Mouse (Mus musculus) testis, adult 10 weeks (tissue): Measurements from ENCODE around the gene Cald1. TPM values are rescaled to one million over a fixed set of nuclear protein-coding genes. Genes with fewer than 3 reads are reported as not detected.

Experiments used
- polyA plus RNA-seq: library from polyadenylated mRNA; stranded (reverse); fragments of 350-450 nt; fragmentation: Illumina TruSeq; extraction: RNeasy Lipid Tissue Mini Kit (QIAGEN cat#74804); gene quantifications from one replicate; pipeline ENCODE4 v1.2.3, GENCODE M21; 2014; ENCODE audit warnings: low read depth, low replicate concordance

Gene Cald1
- 26.0 TPM for polyA plus RNA-seq

GRCm38 (mm10) chr6:34598121-34599065 is at the start of gene Cald1:
TSS of gene Cald1 (plus strand) at chr6:34598500.

GRCm38 (mm10) chr6:34780231-34780942 is 182.1 kb downstream of the Cald1 start, which contains the start of gene Agbl3:
TSS of gene Agbl3 (plus strand) at chr6:34780432.

Other genes starting within 250 kb of the Cald1 start
- 20.0 TPM for gene Akr1b8, start 244.4 kb upstream of the Cald1 start, polyA plus RNA-seq
- gene Akr1b10, start 214.3 kb upstream of the Cald1 start, polyA plus RNA-seq, result 5.0 TPM
- 0.27 TPM for gene Akr1b7, start 186.2 kb upstream of the Cald1 start, polyA plus RNA-seq
- 81.1 TPM for gene Bpgm, start 122.3 kb upstream of the Cald1 start, polyA plus RNA-seq
- gene Agbl3, start 181.9 kb downstream of the Cald1 start, polyA plus RNA-seq, result 138 TPM